Mouse (Mus musculus) adrenal gland, postnatal 25 days (tissue): ENCODE measurements around the gene Efcab11. TPM values are rescaled to one million over a fixed set of nuclear protein-coding genes. Genes with fewer than 3 reads are reported as not detected.
"Not testable (repeated sequence)": the region's sequence is repeated elsewhere in the genome, so short reads cannot be mapped to it uniquely, and the experiment has no call there.

Experiments
- DNase-seq: peaks from one replicate; pipeline ENCODE4 v3.0.0; 2021; ENCODE audit warnings: mixed read lengths
- total RNA-seq: library from RNA; stranded (reverse); gene quantifications from 2 replicates; pipeline ENCODE4 v1.2.3, GENCODE M21; 2021

Gene Efcab11
- total RNA-seq, 1 experiment from 2014 or later, result 0.82 TPM

- no peak for DNase-seq
Measured at GRCm38 (mm10) chr12:99874609-99875008, 9.6 kb downstream of the Efcab11 start.

- no peak for DNase-seq
Measured at GRCm38 (mm10) chr12:99873443-99873842, 10.8 kb downstream of the Efcab11 start.

- DNase-seq, result no peak
Measured at GRCm38 (mm10) chr12:99868821-99869220, 15.4 kb downstream of the Efcab11 start.

GRCm38 (mm10) chr12:99864613-99865012 is 19.6 kb downstream of the Efcab11 start:
- DNase-seq, result no peak

- no peak for DNase-seq
Measured at GRCm38 (mm10) chr12:99860981-99861380, 23.3 kb downstream of the Efcab11 start.

GRCm38 (mm10) chr12:99859391-99860100 is 24.7 kb downstream of the Efcab11 start:
- DNase-seq, result no peak

GRCm38 (mm10) chr12:99858664-99859063 is 25.6 kb downstream of the Efcab11 start:
- DNase-seq, result no peak

- DNase-seq, result no peak
Measured at GRCm38 (mm10) chr12:99856011-99856410, 28.2 kb downstream of the Efcab11 start.

- DNase-seq, result no peak
Measured at GRCm38 (mm10) chr12:99853323-99854258, 30.6 kb downstream of the Efcab11 start.

- no peak for DNase-seq
Measured at GRCm38 (mm10) chr12:99849996-99850395, 34.2 kb downstream of the Efcab11 start.

- no peak for DNase-seq
Measured at GRCm38 (mm10) chr12:99844951-99845350, 39.3 kb downstream of the Efcab11 start.

- DNase-seq, result no peak
Measured at GRCm38 (mm10) chr12:99838703-99839102, 45.5 kb downstream of the Efcab11 start.

GRCm38 (mm10) chr12:99838109-99838508 is 46.1 kb downstream of the Efcab11 start:
- no peak for DNase-seq

- DNase-seq, result no peak
Measured at GRCm38 (mm10) chr12:99837528-99837927, 46.7 kb downstream of the Efcab11 start.

- DNase-seq, result peak; percentile 14
Measured at GRCm38 (mm10) chr12:99836404-99837131, 47.7 kb downstream of the Efcab11 start.

- no peak for DNase-seq
Measured at GRCm38 (mm10) chr12:99833476-99833875, 50.8 kb downstream of the Efcab11 start.

- DNase-seq, result no peak
Measured at GRCm38 (mm10) chr12:99822591-99822990, 61.6 kb downstream of the Efcab11 start.

GRCm38 (mm10) chr12:99821309-99821934 is 62.8 kb downstream of the Efcab11 start:
- DNase-seq, result no peak

GRCm38 (mm10) chr12:99819186-99819974 is 64.9 kb downstream of the Efcab11 start:
- DNase-seq, result no peak

- not testable (repeated sequence) for DNase-seq
Measured at GRCm38 (mm10) chr12:99818006-99818405, 66.2 kb downstream of the Efcab11 start.

- no peak for DNase-seq
Measured at GRCm38 (mm10) chr12:99815244-99815643, 69.0 kb downstream of the Efcab11 start.
